Mouse (Mus musculus): ENCODE measurements around the gene Prr29. TPM values are rescaled to one million over a fixed set of nuclear protein-coding genes. Genes with fewer than 3 reads are reported as not detected.

The Prr29 gene
- total RNA-seq, 1 experiment, result not detected

GRCm38 (mm10) chr11:106387020-106387419 lies 21.7 kb downstream of the Prr29 start:
- H3K36me3 ChIP-seq (ENCODE audit: control insufficient read depth, insufficient read depth, low read length, poor library complexity, severe bottlenecking), result no peaks in the 10 kb centered on the region
- H3K9ac ChIP-seq (ENCODE audit: insufficient read depth, low read depth, low read length, poor library complexity, severe bottlenecking), result no peak overlapping the region; the same call in 1 of the 2 replicates
- in situ Hi-C loops (cut with MboI; ENCODE audit: low sequenced_read_pairs in 2 of 2, unreplicated experiment in 2 of 2), result no loop called here
- no peak overlapping the region for H3K27ac ChIP-seq (ENCODE audit: insufficient read depth, low read depth, low read length, poor library complexity, severe bottlenecking)
- no peaks in the 10 kb centered on the region for H3K9me3 ChIP-seq (ENCODE audit: control insufficient read depth, insufficient read depth, low read depth, low read length)
- DNase-seq (ENCODE audit: low read depth, low spot score), result no peak
- peak overlapping the region; percentile 50 to 76 for H3K4me3 ChIP-seq (ENCODE audit: insufficient read depth in 1 of 2, low read depth in 1 of 2, low read length in 2 of 2, poor library complexity in 1 of 2, severe bottlenecking in 1 of 2)
- peaks cover 0 to 5% of the 10 kb centered on the region in 2 experiments; a peak in 1 of 4 replicates for H3K4me1 ChIP-seq (ENCODE audit: control insufficient read depth in 2 of 2, insufficient read depth in 2 of 2, low read length in 2 of 2, poor library complexity in 1 of 2)
- TF ChIP-seq CHD2 (IDR thresholded peaks at IDR 0.05; ENCODE audit: low read depth, low read length) (no peak; the same call in 1 of the 2 replicates), MAFK (IDR thresholded peaks at IDR 0.05; ENCODE audit: insufficient read depth, low read depth, low read length) (no peak), HCFC1 (IDR thresholded peaks at IDR 0.05; ENCODE audit: borderline replicate concordance, insufficient read depth, low read length) (no peak)

- TF ChIP-seq CHD2 (IDR thresholded peaks at IDR 0.05; ENCODE audit: low read depth, low read length), result no peak
- no peak for TF ChIP-seq ZNF384 (IDR thresholded peaks at IDR 0.05; ENCODE audit: low read depth, low read length)
- Histone ChIP-seq H3K4me3 (ENCODE audit: insufficient read depth in 1 of 2, low read depth in 1 of 2, low read length in 2 of 2, poor library complexity in 1 of 2, severe bottlenecking in 1 of 2) (peak within 1 kb of the TSS; percentile 50 to 76), H3K9ac (ENCODE audit: insufficient read depth, low read depth, low read length, poor library complexity, severe bottlenecking) (peak within 1 kb of the TSS; percentile 4; the same call in 1 of the 2 replicates), H3K4me1 (ENCODE audit: control insufficient read depth in 2 of 2, insufficient read depth in 2 of 2, low read length in 2 of 2, poor library complexity in 1 of 2) (peaks cover 0 to 8% of the 10 kb centered on the region in 2 experiments; a peak in 1 of 4 replicates), H3K36me3 (ENCODE audit: control insufficient read depth, insufficient read depth, low read length, poor library complexity, severe bottlenecking) (no peaks in the 10 kb centered on the region), H3K9me3 (ENCODE audit: control insufficient read depth, insufficient read depth, low read depth, low read length) (no peaks in the 10 kb centered on the region), H3K27ac (ENCODE audit: insufficient read depth, low read depth, low read length, poor library complexity, severe bottlenecking) (no peak within 1 kb of the TSS)
- in situ Hi-C loops (cut with MboI; ENCODE audit: low sequenced_read_pairs in 2 of 2, unreplicated experiment in 2 of 2), result no loop called here
- DNase-seq (ENCODE audit: low read depth, low spot score), result no peak
These were observed 22.5 kb downstream of the Prr29 start, which contains the start of gene Icam2 for GRCm38 (mm10) chr11:106387791-106388216. TSS of gene Icam2 (minus strand) at chr11:106388075.

- no peaks in the 10 kb centered on the region for H3K36me3 ChIP-seq (ENCODE audit: control insufficient read depth, insufficient read depth, low read length, poor library complexity, severe bottlenecking)
- H3K27ac ChIP-seq (ENCODE audit: insufficient read depth, low read depth, low read length, poor library complexity, severe bottlenecking), result no peak overlapping the region
- no peak for DNase-seq (ENCODE audit: low read depth, low spot score)
- in situ Hi-C loops (cut with MboI; ENCODE audit: low sequenced_read_pairs in 2 of 2, unreplicated experiment in 2 of 2), result no loop called here
- H3K4me1 ChIP-seq (ENCODE audit: control insufficient read depth in 2 of 2, insufficient read depth in 2 of 2, low read length in 2 of 2, poor library complexity in 1 of 2), result peaks cover 0 to 12% of the 10 kb centered on the region in 2 experiments; a peak in 1 of 4 replicates
- H3K9ac ChIP-seq (ENCODE audit: insufficient read depth, low read depth, low read length, poor library complexity, severe bottlenecking), result no peak overlapping the region
- no peak overlapping the region for H3K4me3 ChIP-seq (ENCODE audit: insufficient read depth in 1 of 2, low read depth in 1 of 2, low read length in 2 of 2, poor library complexity in 1 of 2, severe bottlenecking in 1 of 2)
- no peak for TF ChIP-seq ZNF384 (IDR thresholded peaks at IDR 0.05; ENCODE audit: low read depth, low read length)
- no peaks in the 10 kb centered on the region for H3K9me3 ChIP-seq (ENCODE audit: control insufficient read depth, insufficient read depth, low read depth, low read length)
These were observed 24.3 kb downstream of the Prr29 start for GRCm38 (mm10) chr11:106389611-106390010.

GRCm38 (mm10) chr11:106390757-106391156 lies 25.5 kb downstream of the Prr29 start:
- Histone ChIP-seq H3K4me1 (ENCODE audit: control insufficient read depth in 2 of 2, insufficient read depth in 2 of 2, low read length in 2 of 2, poor library complexity in 1 of 2) (peaks cover 0 to 12% of the 10 kb centered on the region in 2 experiments; a peak in 1 of 4 replicates), H3K27ac (ENCODE audit: insufficient read depth, low read depth, low read length, poor library complexity, severe bottlenecking) (no peak overlapping the region), H3K36me3 (ENCODE audit: control insufficient read depth, insufficient read depth, low read length, poor library complexity, severe bottlenecking) (no peaks in the 10 kb centered on the region), H3K4me3 (ENCODE audit: insufficient read depth in 1 of 2, low read depth in 1 of 2, low read length in 2 of 2, poor library complexity in 1 of 2, severe bottlenecking in 1 of 2) (no peak overlapping the region), H3K9ac (ENCODE audit: insufficient read depth, low read depth, low read length, poor library complexity, severe bottlenecking) (no peak overlapping the region), H3K9me3 (ENCODE audit: control insufficient read depth, insufficient read depth, low read depth, low read length) (no peaks in the 10 kb centered on the region)
- in situ Hi-C loops (cut with MboI; ENCODE audit: low sequenced_read_pairs in 2 of 2, unreplicated experiment in 2 of 2), result no loop called here
- TF ChIP-seq ZC3H11A (IDR thresholded peaks at IDR 0.05; ENCODE audit: borderline replicate concordance, low read depth, low read length) (no peak), HCFC1 (IDR thresholded peaks at IDR 0.05; ENCODE audit: borderline replicate concordance, insufficient read depth, low read length) (no peak), CHD2 (IDR thresholded peaks at IDR 0.05; ENCODE audit: low read depth, low read length) (no peak), ZNF384 (IDR thresholded peaks at IDR 0.05; ENCODE audit: low read depth, low read length) (no peak), MAFK (IDR thresholded peaks at IDR 0.05; ENCODE audit: insufficient read depth, low read depth, low read length) (no peak)
- no peak for DNase-seq (ENCODE audit: low read depth, low spot score)

GRCm38 (mm10) chr11:106391546-106392188 lies 26.4 kb downstream of the Prr29 start:
- no peak overlapping the region for H3K27ac ChIP-seq (ENCODE audit: insufficient read depth, low read depth, low read length, poor library complexity, severe bottlenecking)
- H3K4me3 ChIP-seq (ENCODE audit: insufficient read depth in 1 of 2, low read depth in 1 of 2, low read length in 2 of 2, poor library complexity in 1 of 2, severe bottlenecking in 1 of 2), result no peak overlapping the region
- DNase-seq (ENCODE audit: low read depth, low spot score), result peak; percentile 62
- no peaks in the 10 kb centered on the region for H3K36me3 ChIP-seq (ENCODE audit: control insufficient read depth, insufficient read depth, low read length, poor library complexity, severe bottlenecking)
- TF ChIP-seq ZNF384 (IDR thresholded peaks at IDR 0.05; ENCODE audit: low read depth, low read length) (no peak), HCFC1 (IDR thresholded peaks at IDR 0.05; ENCODE audit: borderline replicate concordance, insufficient read depth, low read length) (no peak), CHD2 (IDR thresholded peaks at IDR 0.05; ENCODE audit: low read depth, low read length) (no peak), MAFK (IDR thresholded peaks at IDR 0.05; ENCODE audit: insufficient read depth, low read depth, low read length) (no peak), ZC3H11A (IDR thresholded peaks at IDR 0.05; ENCODE audit: borderline replicate concordance, low read depth, low read length) (peak; percentile 80)
- peaks cover 0 to 12% of the 10 kb centered on the region in 2 experiments; a peak in 1 of 4 replicates for H3K4me1 ChIP-seq (ENCODE audit: control insufficient read depth in 2 of 2, insufficient read depth in 2 of 2, low read length in 2 of 2, poor library complexity in 1 of 2)
- H3K9me3 ChIP-seq (ENCODE audit: control insufficient read depth, insufficient read depth, low read depth, low read length), result no peaks in the 10 kb centered on the region
- in situ Hi-C loops (cut with MboI; ENCODE audit: low sequenced_read_pairs in 2 of 2, unreplicated experiment in 2 of 2), result no loop called here
- H3K9ac ChIP-seq (ENCODE audit: insufficient read depth, low read depth, low read length, poor library complexity, severe bottlenecking), result no peak overlapping the region
